Mouse (Mus musculus) embryo, embryonic 10 days (tissue): ENCODE measurements around the gene Padi4.

Experiments used
- DNase-seq: peaks from one replicate; pipeline ENCODE4 v3.0.0-alpha.2; 2015; ENCODE audit warnings: low spot score

Gene Padi4

DNA sequence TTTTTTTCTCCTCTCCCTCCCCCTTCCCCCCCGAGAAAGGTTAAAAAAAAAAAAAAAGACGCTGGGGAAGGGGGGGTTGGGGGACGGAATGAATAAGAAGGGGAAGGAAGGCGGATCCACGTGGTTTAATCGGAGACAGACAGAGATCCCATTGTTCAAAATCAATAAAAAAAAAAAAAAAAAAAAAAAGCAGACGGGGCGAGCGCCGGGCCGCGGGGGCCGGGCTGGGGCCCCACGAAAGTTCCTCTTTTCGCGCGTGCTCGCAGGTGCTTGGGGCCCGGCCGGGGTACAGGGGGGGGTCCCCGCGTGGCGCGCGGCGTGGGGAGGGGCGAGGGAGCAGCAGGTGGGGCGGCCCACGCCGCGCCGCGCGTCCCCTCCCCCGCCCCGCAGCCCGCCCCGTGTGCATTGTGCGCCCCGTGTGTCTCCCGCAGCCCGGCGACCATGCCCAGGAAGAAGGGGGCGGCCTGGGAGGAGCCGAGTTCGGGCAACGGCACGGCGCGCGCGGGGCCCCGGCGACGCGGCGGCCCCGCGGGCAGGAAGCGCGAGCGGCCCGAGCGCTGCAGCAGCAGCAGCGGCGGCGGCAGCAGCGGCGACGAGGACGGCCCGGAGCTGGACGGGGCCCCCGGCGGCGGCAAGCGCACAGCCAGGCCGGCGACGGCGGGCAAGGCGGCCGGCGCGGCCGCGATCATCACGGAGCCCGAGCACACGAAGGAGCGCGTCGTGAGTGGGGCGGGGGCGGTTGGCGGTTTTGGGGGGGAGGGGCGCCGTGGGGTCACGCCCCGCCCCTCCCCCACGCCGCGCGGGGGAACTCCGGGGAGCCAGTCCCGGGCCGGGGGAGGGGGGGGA, 72.1 kb downstream of the Padi4 start:
- DNase-seq = peak; percentile 72

DNA sequence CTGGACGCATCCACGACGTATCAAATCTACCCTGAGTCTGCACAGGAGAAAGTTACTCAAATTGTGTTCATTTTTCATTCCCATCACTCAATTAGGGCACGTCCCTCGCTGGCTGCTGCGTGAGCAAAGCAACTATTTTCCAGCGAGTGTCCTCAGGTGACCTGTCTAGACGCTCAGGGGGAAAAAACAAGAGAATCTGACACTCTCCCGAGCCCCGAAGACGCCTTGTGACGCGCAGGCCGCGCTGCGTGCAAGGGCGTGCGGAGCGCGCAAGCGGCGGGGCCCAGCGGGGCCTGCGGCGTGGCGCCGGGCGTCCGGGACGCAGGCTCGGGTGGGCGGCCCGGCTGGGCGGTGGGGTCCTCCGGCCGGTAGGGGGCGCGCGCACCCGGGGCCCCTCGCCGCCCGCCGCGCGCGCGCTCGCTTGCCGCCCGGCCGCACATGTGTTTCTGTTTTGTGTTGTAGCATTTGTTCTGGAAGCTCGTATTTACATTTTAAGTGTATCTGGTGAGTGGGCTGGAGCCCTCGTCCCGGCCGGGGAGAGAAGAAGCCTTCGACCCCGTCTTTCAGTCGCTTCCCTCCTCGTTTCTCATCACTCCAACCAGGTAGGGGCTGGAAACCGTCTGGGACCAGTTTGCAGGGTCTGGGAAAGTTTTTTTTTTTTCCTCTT, 72.9 kb downstream of the Padi4 start:
- DNase-seq = peak; percentile 84

DNA sequence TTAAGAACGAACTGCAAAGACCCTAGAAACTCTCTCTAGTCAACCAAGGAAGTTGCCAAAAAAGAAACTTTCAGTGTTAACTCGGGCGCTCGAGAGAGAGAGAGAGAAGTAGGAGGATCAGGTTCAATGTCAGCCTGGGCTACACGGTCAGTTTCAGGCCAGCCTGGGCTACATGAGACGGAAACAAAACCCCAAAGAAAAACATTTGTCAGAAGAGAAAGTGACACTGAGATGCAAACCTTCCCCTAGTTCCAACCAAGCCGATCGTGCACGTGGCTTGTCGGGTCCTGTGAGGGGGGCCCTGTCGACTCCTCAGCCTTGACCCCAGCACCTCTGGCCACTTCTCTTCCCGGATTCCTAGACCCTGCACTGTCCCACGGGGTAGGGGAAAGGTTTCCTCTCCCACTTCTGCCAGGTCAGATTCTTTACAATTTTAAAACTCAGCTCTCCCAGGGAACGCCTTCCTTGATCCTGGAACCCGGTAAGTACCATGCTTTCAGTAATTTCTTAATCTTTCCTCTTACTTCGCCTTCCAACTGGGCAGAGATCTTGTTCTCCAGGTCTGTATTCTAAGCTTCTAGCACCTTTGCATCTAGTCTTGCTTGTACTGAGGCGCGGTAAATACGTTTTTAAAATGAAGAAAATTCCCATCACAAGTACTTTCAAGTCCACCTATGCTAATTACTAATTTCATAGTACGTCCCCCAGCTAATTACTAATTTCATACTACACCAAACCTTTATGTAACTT, 73.6 kb downstream of the Padi4 start, which contains the start of gene Rcc2:
Gene Rcc2, plus strand, starts transcription at position 273 of the 750 bp plus-strand sequence.
- DNase-seq = peak; percentile 46

DNA sequence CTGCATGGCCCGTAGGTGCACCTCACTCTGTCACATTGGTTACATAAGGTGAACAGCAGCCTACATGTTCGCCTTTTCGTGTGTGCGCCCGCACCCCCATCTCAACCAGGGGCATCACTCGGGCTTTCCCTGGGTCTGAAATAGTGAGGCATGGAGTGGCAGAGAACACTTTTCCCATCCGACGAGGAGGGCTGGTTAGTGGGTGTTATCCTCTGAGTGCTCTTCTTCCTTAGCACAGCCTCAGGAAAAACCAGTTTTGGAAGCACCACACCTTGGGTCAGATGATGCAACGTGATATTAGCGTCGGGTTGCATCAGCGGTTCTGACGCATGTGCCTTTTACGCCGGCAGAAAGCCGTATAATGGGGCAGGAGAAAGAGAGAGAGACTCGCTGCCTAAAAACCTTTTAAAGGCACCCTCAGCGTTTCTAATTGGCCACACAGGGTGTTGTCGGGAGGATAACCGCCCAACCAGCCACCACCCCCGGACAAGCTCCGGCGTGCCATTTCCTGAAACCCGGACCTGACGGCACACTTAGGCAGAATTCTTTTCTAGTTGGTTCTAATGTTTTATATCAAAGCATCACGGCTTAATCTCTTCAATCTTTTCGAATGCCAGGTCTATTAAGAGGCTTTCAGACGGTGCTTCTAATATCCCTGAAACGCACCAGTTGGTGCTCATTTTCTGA, 74.5 kb downstream of the Padi4 start:
- peak; percentile 65 for DNase-seq
